Mouse (Mus musculus) layer of hippocampus, postnatal 10 days (tissue): Measurements from ENCODE around the gene Cpn1. TPM values are rescaled to one million over a fixed set of nuclear protein-coding genes. Genes with fewer than 3 reads are reported as not detected.
A peak's percentile ranks its signal among the peaks of the same experiment; 100 is the strongest.

Source experiments
- DNase-seq, 2 experiments: peaks; one replicate each; pipeline ENCODE4 v3.0.0; 2021; ENCODE audit warnings: low spot score in 2 of 2
- long read RNA-seq: library from polyadenylated mRNA; stranded (forward); transcript quantifications from one replicate; pipeline ENCODE4 v2.0.0, GENCODE M21; 2023
- total RNA-seq, 2 experiments: library from RNA; stranded (reverse); gene quantifications; 2 replicates each; pipeline ENCODE4 v1.2.3; 2021

The Cpn1 gene
- under 1 TPM; 0.25 to 0.30 TPM for total RNA-seq
- long read RNA-seq, partial matches to known transcripts: 0 of 1 reads
- long read RNA-seq, other reads (novel, unspliced or antisense): 0 of 1 reads

DNA sequence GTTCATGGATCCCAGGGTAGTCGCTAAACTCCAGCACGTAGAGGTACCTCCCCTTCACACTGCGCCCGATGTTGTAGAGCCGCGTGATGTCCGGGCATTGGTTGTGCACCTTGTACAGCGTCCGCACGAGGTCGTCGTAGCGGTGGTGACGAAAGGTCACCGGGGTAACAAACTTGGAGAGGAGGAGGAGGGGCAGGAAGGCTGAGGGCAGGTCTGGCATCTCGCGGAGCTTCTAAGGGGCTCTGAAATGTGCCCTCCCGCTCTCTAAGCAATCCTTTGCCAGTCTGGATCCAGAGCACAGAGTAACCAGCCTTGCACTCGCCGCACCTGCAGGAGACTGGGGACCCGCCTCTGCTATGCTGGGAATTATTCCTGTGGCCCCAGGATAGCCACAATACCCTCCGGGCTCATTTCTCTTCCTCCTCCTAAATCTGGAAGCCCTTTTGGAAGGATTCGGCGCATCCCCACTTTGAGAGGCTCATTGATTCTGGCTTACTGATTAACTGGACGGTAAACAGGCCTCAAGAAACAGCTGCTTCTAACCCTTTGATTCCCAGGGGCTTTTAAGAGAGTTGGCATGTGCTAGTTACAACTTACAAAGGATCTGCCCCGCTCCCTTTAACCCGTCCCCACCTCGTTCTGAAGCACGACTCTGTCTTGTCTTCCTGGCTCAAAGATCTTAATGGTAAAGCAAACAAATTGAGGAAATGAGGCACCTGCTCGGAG, at the start of gene Cpn1:
Gene Cpn1, minus strand, starts transcription at position 488 of the 726 bp plus-strand sequence.
- no peak for DNase-seq

DNA sequence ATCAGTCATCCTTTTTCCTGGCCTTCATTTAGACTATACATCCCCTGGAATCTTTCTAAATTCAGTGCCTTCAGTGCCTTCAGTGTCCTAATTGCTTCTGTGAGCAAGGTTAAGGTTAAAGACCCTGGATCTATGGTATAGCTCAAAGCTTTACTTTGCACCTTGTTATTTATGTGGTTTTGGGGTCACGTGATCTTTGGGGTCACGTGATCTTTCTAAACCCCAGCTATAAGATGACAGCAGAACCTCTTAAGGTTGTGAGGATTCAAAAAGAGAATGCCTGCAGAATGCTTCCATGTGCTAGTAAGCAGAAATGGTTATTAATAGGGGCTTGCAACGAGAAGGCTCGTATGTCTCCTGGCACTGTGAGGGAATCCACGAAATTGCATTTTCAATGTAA, 47.0 kb upstream of the Cpn1 start:
- DNase-seq: no peak

DNA sequence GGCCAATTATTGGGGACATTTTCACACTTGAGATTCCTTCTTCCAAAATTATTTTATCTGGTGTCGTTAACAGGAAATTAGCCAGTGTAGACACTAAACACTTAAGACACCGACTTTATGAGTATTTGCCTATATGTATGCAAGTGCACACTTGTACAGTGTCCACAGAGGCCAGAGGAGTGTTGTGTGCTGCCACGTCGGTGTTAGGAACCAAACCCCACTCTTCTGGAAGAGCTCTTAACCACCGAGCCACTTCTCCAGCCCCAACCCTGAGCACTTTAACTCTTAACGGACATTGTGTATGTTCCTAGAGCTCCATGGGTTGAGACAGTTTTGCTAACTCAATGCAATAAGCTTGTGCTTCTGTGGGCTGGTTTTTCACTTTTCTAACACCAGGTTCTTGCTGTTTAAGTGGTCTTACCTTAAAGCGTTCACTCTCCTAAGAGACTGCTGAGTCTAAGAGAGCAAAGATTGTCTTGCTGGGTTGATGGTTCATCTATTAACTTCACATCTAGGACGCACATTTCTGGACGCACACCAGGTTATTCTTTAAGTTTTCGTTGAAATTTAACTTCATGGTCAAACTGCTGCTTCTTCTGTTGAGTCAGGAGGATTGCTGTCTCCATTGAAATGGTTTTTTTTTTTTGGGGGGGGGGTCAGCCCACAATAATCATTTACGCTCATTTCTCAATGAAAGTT, 45.8 kb upstream of the Cpn1 start:
- DNase-seq: no peak

GRCm38 (mm10) chr19:44030024-44030423, 43.7 kb upstream of the Cpn1 start:
- DNase-seq: no peak

DNA sequence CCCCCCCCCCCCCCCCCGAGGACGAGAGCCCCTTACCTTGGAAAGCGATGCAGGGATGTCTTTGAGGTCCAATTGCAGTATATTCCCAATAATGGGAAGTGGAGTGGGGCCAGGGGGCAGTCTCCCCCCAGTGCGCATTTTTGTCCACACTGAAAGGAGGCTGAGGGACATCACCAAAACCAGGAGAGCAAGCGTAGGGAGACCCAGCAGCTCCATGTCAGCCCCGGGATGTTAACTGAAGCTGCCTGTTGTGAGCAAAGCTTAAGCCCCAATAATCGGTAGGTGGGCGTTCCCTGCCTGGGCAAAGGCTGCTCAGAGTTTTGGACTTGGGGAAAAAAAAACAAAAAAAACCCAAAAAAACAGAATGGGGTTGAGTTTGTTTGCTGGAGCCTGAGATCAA, 42.6 kb upstream of the Cpn1 start, which contains the start of gene Cyp2c23:
Gene Cyp2c23, minus strand, starts transcription at position 237 of the 400 bp plus-strand sequence.
- DNase-seq: no peak

DNA sequence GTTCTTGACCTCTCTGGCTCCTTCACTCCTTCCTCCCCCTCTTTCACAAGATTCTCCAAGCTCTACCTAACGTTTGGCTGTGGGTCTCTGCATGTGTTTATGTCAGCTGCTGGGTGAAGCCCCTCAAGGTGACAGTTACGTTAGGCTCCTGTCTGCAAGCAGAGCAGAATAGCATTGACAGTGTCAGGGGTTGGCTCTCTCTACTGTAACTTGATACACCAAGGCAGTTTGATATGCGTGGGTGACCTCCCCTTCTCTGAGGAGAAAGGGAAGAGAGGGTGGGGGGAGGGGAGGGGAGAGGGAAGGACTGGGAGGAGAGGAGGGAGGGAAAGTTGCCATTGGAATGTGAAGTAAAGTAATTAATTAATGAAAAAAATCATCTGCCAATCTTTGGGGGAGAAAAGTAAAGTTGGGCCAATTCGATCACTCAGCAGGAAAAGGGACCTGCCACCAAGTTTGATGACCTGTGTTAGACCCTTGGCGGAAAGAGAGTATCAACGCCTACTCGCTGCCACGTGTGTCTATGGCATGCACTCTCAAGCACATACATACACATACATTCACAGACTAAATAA, 40.7 kb upstream of the Cpn1 start:
- DNase-seq: no peak

GRCm38 (mm10) chr19:44024921-44025585, 38.7 kb upstream of the Cpn1 start:
- no peak for DNase-seq

DNA sequence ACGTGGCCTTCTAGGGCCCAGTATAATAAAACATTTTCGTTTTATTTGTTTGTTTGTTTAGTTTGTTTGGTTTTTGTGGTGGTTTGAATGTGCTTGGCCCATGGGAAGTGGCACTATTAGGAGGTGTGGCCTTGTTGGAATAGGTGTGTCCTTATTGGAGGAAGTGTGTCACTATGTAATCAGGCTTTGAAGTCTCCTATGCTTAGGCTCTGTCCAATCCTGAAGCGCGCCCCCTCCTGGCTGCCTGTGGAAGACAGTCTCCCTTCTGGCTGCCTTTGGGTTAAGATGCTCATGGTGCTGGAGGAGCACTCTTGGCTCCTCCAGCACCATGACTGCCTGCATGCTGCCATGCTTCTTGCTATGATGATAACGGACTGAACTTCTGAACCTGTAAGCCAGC, 36.7 kb upstream of the Cpn1 start:
- no peak for DNase-seq

DNA sequence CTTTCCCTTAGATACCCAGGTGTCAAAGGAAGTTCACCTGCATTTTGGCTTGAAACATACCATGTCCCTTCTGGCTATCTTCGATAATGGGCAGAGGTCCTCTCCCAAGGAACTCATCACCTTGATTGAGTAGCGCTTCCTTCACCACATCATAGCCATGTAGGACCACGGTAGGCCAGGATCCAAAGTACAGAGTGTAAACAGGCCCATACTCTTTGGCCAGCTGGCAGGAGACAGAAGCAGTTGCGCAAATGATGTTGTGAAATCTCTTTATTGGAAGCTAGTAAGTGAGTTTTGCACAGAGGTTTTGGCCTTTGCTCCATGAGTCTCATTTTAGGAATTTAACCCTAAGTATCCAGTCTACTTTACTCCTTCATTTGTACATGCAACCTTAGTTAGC, 35.1 kb upstream of the Cpn1 start:
- DNase-seq: no peak

GRCm38 (mm10) chr19:44019739-44020138, 33.4 kb upstream of the Cpn1 start:
- DNase-seq: no peak

DNA sequence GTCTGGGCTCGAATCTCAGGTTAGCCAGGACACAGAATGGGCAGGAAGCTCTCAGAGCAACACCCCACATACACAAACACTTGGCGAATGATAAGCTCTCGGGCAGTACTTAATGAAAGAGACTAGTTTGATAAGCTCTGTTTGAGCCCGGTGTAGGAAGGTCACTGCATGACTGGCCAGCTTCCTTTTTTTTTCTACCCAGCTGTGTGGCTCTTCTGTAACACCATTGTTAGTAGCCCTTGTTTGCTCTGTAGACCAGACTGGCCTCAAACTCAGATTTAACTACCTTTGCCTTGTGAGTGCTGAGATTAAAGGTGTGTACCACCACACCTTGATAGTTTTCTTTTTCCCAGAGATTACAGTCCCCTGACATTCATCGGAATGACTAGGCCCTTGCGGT, 27.5 kb upstream of the Cpn1 start:
- DNase-seq: no peak

- no peak for DNase-seq
Observed at GRCm38 (mm10) chr19:44008784-44009183, 22.4 kb upstream of the Cpn1 start.

- DNase-seq: no peak
Observed at GRCm38 (mm10) chr19:44007186-44007585, 20.8 kb upstream of the Cpn1 start.

GRCm38 (mm10) chr19:44005025-44005424, 18.7 kb upstream of the Cpn1 start:
- no peak for DNase-seq

GRCm38 (mm10) chr19:44004261-44004660, 17.9 kb upstream of the Cpn1 start:
- DNase-seq: no peak

- no peak for DNase-seq
Observed at GRCm38 (mm10) chr19:44000720-44001119, 14.4 kb upstream of the Cpn1 start.

DNA sequence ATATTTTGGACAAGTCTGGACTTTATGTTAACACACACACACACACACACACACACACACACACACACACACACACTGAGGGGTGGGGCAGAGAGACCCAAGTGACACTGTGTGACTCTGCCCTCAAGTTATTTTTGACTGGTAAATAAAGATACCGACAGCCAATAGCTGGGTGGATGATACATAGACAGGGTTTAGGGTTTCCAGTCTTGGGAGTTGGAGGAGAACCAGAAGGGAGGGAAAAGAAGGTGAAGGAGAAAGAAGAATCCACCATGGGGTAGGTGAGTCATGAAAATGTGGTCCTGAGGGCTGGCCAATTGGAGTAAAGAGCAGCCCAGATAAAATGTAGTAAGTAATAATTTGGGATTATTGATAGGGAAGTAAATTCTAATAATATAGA, 13.7 kb upstream of the Cpn1 start:
- no peak for DNase-seq

DNA sequence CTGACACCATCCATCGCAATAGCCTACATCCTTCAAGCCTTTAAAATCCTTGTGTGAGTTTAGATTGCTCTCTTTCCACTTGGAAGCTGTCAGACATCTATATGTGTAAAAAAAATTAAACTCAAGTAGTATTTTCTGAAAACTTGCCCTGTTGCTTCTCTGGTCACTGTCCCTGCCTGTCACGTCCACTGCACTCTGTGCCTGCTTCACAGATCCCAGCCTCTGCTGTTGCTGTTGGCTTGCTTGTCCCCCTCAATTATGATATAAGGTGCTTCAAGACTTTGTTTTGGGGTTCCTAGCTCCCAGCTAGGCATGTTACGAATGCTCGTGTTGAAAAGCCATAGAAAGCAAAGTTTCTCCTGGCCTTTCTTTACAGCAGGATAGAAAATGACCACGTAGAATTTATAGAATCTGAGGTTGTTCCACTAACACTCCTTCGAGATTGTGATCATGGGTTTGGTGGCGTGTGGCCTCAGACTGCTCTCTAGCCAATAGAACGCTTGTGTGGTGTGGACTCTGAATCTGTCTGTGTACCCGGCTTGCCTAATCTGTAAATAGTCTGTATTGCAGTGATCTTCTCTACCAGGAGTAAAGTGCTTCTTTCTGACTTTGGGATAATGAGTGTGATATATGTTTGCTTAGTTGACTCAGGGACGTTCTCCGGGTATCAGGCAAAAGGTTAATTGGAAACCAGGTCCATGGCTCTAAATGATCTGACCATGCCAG, 12.6 kb upstream of the Cpn1 start:
- no peak for DNase-seq

DNA sequence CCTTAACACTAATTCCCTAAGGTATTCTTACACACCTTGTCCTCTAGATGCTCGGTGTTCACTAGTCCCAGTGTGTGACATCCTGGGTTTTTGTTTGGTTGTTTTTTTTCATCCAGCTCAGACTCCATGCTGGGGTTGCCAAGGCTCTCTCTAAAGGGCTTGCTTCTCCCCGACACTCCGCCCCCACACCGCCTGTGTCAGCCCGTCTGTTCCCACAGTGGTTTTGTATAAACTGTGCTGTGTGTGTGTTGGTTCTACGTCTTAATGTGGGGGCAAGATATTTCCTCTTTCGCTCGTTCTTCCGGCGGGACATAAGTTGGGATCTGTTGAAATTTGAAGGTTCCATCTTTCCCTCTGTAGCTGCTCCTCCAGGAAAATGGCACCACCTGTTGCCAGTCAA, 11.7 kb upstream of the Cpn1 start:
- peak; percentile 58 to 62 for DNase-seq

DNA sequence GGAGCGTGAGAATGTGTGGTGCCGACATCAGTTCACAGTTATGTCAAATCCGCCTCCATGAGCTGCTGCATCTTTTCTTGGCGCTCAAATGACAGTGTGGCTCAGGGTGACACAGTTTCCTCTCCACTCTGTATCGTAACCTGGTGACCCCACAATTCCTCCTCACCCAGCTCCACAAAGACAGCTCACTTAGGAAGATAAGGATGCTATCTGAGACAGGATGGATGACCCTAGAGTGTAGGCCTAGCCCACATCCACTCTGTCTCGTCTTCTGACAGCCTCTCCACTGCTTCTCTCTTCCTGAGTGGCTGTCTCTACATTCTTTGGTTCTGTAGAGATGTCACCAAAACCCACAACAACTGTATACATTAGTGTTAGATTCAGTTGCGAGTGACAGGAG, 9.1 kb upstream of the Cpn1 start:
- DNase-seq: no peak

DNA sequence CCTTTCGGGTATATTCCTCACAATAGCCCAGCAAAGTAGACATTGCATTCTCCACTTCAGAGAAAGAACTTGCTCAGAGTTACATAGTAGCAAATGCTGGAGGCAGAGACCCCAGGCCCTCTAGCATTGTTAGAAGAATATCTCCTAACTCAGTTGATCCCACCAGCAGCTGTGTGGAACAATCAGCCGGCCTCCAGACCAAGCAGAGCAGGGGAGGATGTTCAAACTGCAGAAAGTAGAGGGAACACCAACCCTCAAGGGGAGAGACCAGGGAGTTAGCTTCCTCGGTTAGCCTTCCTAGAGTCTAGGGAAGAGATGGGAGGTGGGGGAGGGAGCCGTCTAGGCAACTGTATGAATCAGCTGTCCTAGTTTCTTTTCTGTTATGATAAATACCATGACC, 6.1 kb upstream of the Cpn1 start:
- DNase-seq: no peak
